Mouse (Mus musculus): ENCODE data around the gene Cdh3. TPM values are rescaled to one million over a fixed set of nuclear protein-coding genes. Genes with fewer than 3 reads are reported as not detected.
"Not testable (repeated sequence)": the region's sequence is repeated elsewhere in the genome, so short reads cannot be mapped to it uniquely, and the experiment has no call there.

Cdh3 gene
- polyA plus RNA-seq, 1 experiment from 2014 or later = 22.5 TPM

GRCm38 (mm10) chr8:106584942-106585670 is 74.4 kb downstream of the Cdh3 start:
- Histone ChIP-seq H3K4me2 (no peak overlapping the region), H3K9ac (ENCODE audit: low read depth, low read length) (no peak overlapping the region), H3K36me3 (ENCODE audit: control insufficient read depth, insufficient read depth, low read length) (no peaks in the 10 kb centered on the region), H3K27ac (ENCODE audit: low read depth, low read length) (no peak overlapping the region), H3K9me3 (replicated peaks; ENCODE audit: control insufficient read depth, low read length) (no peaks in the 10 kb centered on the region), H3K4me1 (ENCODE audit: control insufficient read depth, insufficient read depth, low read length) (no peaks in the 10 kb centered on the region), H3K27me3 (ENCODE audit: control insufficient read depth, insufficient read depth, low read length) (no peaks in the 10 kb centered on the region), H3K4me3 (ENCODE audit: low read depth, low read length) (no peak overlapping the region)
- WGBS (ENCODE audit: insufficient replicate concordance) = 57% methylated on average over 11 of the region's 11 CpGs
- no peak for ATAC-seq (replicated peaks; ENCODE audit: insufficient number of reproducible peaks, low FRiP score, low TSS enrichment)

- Histone ChIP-seq H3K9ac (ENCODE audit: low read depth, low read length) (no peak overlapping the region), H3K27ac (ENCODE audit: low read depth, low read length) (no peak overlapping the region), H3K27me3 (ENCODE audit: control insufficient read depth, insufficient read depth, low read length) (no peaks in the 10 kb centered on the region), H3K4me3 (ENCODE audit: low read depth, low read length) (no peak overlapping the region), H3K9me3 (replicated peaks; ENCODE audit: control insufficient read depth, low read length) (no peaks in the 10 kb centered on the region), H3K4me2 (no peak overlapping the region), H3K36me3 (ENCODE audit: control insufficient read depth, insufficient read depth, low read length) (no peaks in the 10 kb centered on the region), H3K4me1 (ENCODE audit: control insufficient read depth, insufficient read depth, low read length) (no peaks in the 10 kb centered on the region)
- WGBS (ENCODE audit: insufficient replicate concordance) = 83% methylated on average over 3 of the region's 3 CpGs
- ATAC-seq (replicated peaks; ENCODE audit: insufficient number of reproducible peaks, low FRiP score, low TSS enrichment) = no peak
These were observed 75.0 kb downstream of the Cdh3 start for GRCm38 (mm10) chr8:106585671-106586037.

DNA sequence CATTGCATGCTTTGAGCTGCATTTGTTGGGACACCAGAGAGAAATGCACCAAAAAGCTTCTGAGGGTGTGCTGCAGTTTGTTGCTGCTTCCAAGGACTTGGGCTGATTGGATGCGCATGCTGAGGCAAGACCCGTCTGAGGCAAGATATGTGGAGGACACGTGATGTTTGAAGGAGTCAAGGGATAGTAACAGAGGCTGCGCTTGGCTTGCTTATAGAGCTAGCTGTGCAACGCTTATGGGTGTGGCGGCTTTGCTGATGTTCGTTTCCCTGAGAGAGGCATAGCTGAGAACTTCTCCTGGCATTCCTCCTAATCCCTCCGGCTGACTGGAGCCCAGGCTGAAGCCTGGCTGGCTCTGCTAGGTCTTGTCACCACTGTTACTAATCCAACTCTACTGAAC is 76.2 kb downstream of the Cdh3 start:
- Histone ChIP-seq H3K27me3 (ENCODE audit: control insufficient read depth, insufficient read depth, low read length) (no peaks in the 10 kb centered on the region), H3K36me3 (ENCODE audit: control insufficient read depth, insufficient read depth, low read length) (no peaks in the 10 kb centered on the region), H3K4me1 (ENCODE audit: control insufficient read depth, insufficient read depth, low read length) (no peaks in the 10 kb centered on the region), H3K4me3 (ENCODE audit: low read depth, low read length) (no peak overlapping the region), H3K9ac (ENCODE audit: low read depth, low read length) (no peak overlapping the region), H3K9me3 (replicated peaks; ENCODE audit: control insufficient read depth, low read length) (no peaks in the 10 kb centered on the region), H3K27ac (ENCODE audit: low read depth, low read length) (no peak overlapping the region), H3K4me2 (no peak overlapping the region)
- 72% methylated on average over 8 of the region's 8 CpGs for WGBS (ENCODE audit: insufficient replicate concordance)
- ATAC-seq (replicated peaks; ENCODE audit: insufficient number of reproducible peaks, low FRiP score, low TSS enrichment) = no peak

- Histone ChIP-seq H3K27ac (ENCODE audit: low read depth, low read length) (no peak overlapping the region), H3K36me3 (ENCODE audit: control insufficient read depth, insufficient read depth, low read length) (no peaks in the 10 kb centered on the region), H3K9ac (ENCODE audit: low read depth, low read length) (no peak overlapping the region), H3K9me3 (replicated peaks; ENCODE audit: control insufficient read depth, low read length) (no peaks in the 10 kb centered on the region), H3K27me3 (ENCODE audit: control insufficient read depth, insufficient read depth, low read length) (no peaks in the 10 kb centered on the region), H3K4me3 (ENCODE audit: low read depth, low read length) (no peak overlapping the region), H3K4me1 (ENCODE audit: control insufficient read depth, insufficient read depth, low read length) (no peaks in the 10 kb centered on the region), H3K4me2 (no peak overlapping the region)
- WGBS (ENCODE audit: insufficient replicate concordance) = 37% methylated on average over 3 of the region's 3 CpGs
- ATAC-seq (replicated peaks; ENCODE audit: insufficient number of reproducible peaks, low FRiP score, low TSS enrichment) = no peak
These were observed 78.0 kb downstream of the Cdh3 start for GRCm38 (mm10) chr8:106588443-106589431.

GRCm38 (mm10) chr8:106592458-106592857 is 81.8 kb downstream of the Cdh3 start:
- no peaks in the 10 kb centered on the region for H3K4me1 ChIP-seq (ENCODE audit: control insufficient read depth, insufficient read depth, low read length)
- ATAC-seq (replicated peaks; ENCODE audit: insufficient number of reproducible peaks, low FRiP score, low TSS enrichment) = no peak

GRCm38 (mm10) chr8:106595623-106596022 is 84.9 kb downstream of the Cdh3 start:
- ATAC-seq (replicated peaks; ENCODE audit: insufficient number of reproducible peaks, low FRiP score, low TSS enrichment); H3K4me3 ChIP-seq (ENCODE audit: low read depth, low read length); H3K9ac ChIP-seq (ENCODE audit: low read depth, low read length); H3K27me3 ChIP-seq (ENCODE audit: control insufficient read depth, insufficient read depth, low read length); H3K36me3 ChIP-seq (ENCODE audit: control insufficient read depth, insufficient read depth, low read length); H3K4me2 ChIP-seq; H3K4me1 ChIP-seq (ENCODE audit: control insufficient read depth, insufficient read depth, low read length); H3K9me3 ChIP-seq (replicated peaks; ENCODE audit: control insufficient read depth, low read length); H3K27ac ChIP-seq (ENCODE audit: low read depth, low read length): not testable (repeated sequence)
- WGBS (ENCODE audit: insufficient replicate concordance) = 96% methylated on average over 3 of the region's 3 CpGs

More at GRCm38 (mm10) chr8:106592458-106592857, 81.8 kb downstream of the Cdh3 start:
- no peak overlapping the region for H3K4me3 ChIP-seq (ENCODE audit: low read depth, low read length)
- H3K9me3 ChIP-seq (replicated peaks; ENCODE audit: control insufficient read depth, low read length) = no peaks in the 10 kb centered on the region
- 47% methylated on average over 2 of the region's 3 CpGs for WGBS (ENCODE audit: insufficient replicate concordance)
- H3K9ac ChIP-seq (ENCODE audit: low read depth, low read length) = no peak overlapping the region
- no peaks in the 10 kb centered on the region for H3K36me3 ChIP-seq (ENCODE audit: control insufficient read depth, insufficient read depth, low read length)
- H3K27me3 ChIP-seq (ENCODE audit: control insufficient read depth, insufficient read depth, low read length) = no peaks in the 10 kb centered on the region
- no peak overlapping the region for H3K4me2 ChIP-seq
- no peak overlapping the region for H3K27ac ChIP-seq (ENCODE audit: low read depth, low read length)

DNA sequence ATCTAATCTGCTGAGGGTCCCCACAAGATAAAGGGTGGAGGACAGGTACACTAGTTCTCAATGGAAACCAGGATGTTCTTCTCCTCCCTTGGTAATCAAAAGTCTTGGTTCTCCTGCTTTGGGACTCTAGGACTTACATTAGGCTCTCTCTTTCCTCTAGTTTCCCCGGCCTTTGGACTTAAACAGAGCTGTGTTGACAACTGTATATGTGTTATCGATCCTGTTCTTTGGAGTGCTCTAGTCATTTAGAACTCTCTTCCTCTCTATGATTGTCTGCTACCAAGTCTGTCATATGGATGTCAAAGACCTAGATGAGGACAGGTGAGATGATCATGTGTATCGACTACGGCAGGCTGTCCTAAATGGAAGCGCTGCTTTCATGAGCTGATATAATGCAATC is 86.4 kb downstream of the Cdh3 start:
- Histone ChIP-seq H3K4me2 (no peak overlapping the region), H3K36me3 (ENCODE audit: control insufficient read depth, insufficient read depth, low read length) (no peaks in the 10 kb centered on the region), H3K27me3 (ENCODE audit: control insufficient read depth, insufficient read depth, low read length) (peaks cover 13% of the 10 kb centered on the region), H3K4me1 (ENCODE audit: control insufficient read depth, insufficient read depth, low read length) (no peaks in the 10 kb centered on the region), H3K9ac (ENCODE audit: low read depth, low read length) (no peak overlapping the region), H3K4me3 (ENCODE audit: low read depth, low read length) (no peak overlapping the region), H3K27ac (ENCODE audit: low read depth, low read length) (no peak overlapping the region), H3K9me3 (replicated peaks; ENCODE audit: control insufficient read depth, low read length) (no peaks in the 10 kb centered on the region)
- WGBS (ENCODE audit: insufficient replicate concordance) = 92% methylated on average over 5 of the region's 5 CpGs
- no peak for ATAC-seq (replicated peaks; ENCODE audit: insufficient number of reproducible peaks, low FRiP score, low TSS enrichment)

DNA sequence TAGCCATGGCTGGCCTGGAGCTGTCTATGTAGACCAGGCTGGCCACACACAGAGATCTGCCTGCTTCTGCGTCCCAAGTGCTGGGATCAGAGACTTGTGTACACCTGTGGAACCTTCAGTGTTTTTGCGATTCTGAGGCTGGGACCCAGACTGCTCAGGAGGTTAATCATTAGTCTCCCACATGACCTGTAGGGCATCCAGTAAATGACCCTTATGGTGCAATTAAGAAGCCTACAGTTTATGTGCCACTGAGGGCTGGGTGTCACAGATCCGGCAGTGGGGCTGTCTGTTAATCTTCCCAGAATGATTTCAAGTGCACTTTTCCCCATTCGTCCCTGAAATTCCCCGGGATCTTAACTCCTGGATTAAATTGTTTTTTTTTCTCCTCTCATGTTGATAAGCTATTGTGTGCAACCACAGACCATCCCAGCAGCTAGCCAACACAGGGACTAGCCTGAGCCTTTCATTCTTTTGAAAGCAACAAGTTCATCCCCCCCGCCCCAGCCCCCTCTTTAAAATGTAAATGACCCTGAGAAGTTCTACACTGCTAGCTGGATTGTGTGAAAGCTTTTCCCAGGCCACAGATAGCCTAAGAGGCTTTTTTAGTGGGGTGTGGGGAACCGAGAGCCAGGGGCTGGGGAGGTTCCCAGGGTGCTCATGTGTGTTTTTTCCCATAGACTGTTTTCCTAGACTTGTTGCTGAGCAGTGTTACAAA is 88.7 kb downstream of the Cdh3 start:
- no peak overlapping the region for H3K27ac ChIP-seq (ENCODE audit: low read depth, low read length)
- 32% methylated on average over 7 of the region's 7 CpGs for WGBS (ENCODE audit: insufficient replicate concordance)

More for the DNA sequence above, 88.7 kb downstream of the Cdh3 start:
- ATAC-seq (replicated peaks; ENCODE audit: insufficient number of reproducible peaks, low FRiP score, low TSS enrichment) = no peak
- no peak overlapping the region for H3K4me2 ChIP-seq
- 0 out of 2 replicates have a peak, but pooled peaks cover 6% of the 10 kb centered on the region for H3K4me1 ChIP-seq (ENCODE audit: control insufficient read depth, insufficient read depth, low read length)
- no peaks in the 10 kb centered on the region for H3K9me3 ChIP-seq (replicated peaks; ENCODE audit: control insufficient read depth, low read length)
- H3K4me3 ChIP-seq (ENCODE audit: low read depth, low read length) = no peak overlapping the region
- H3K9ac ChIP-seq (ENCODE audit: low read depth, low read length) = no peak overlapping the region
- no peaks in the 10 kb centered on the region for H3K36me3 ChIP-seq (ENCODE audit: control insufficient read depth, insufficient read depth, low read length)
- H3K27me3 ChIP-seq (ENCODE audit: control insufficient read depth, insufficient read depth, low read length) = peaks cover 37% of the 10 kb centered on the region
